Mouse (Mus musculus) brown adipose tissue, adult 24 weeks (tissue): ENCODE data around the gene Olfr640. TPM values are rescaled to one million over a fixed set of nuclear protein-coding genes. Genes with fewer than 3 reads are reported as not detected.

Experiments
- H3K27ac ChIP-seq: fragments of 200-500 bp; replicated peaks from 2 replicates; pipeline ENCODE4 v1.5.1; 2012; ENCODE audit warnings: low read depth, mild to moderate bottlenecking, low read length
- H3K4me1 ChIP-seq: fragments of 200-500 bp; 2 replicates; pipeline ENCODE4 v1.6.1; 2012; ENCODE audit warnings: low read length, mixed read lengths; ENCODE audit not compliant: control insufficient read depth, insufficient read depth, insufficient read length
- H3K4me3 ChIP-seq: fragments of 200-500 bp; 2 replicates; pipeline ENCODE4 v1.5.1; 2012; ENCODE audit warnings: low read depth, mild to moderate bottlenecking, low read length, moderate library complexity; ENCODE audit not compliant: insufficient read depth
- polyA plus RNA-seq: library from polyadenylated mRNA; stranded (reverse); fragments of >200 nt; gene quantifications from 2 replicates; pipeline ENCODE4 v1.2.4, GENCODE M21; 2012; ENCODE audit not compliant: missing spikeins, insufficient read depth, insufficient read length

The Olfr640 gene
- polyA plus RNA-seq, result not detected in 2 replicates

DNA sequence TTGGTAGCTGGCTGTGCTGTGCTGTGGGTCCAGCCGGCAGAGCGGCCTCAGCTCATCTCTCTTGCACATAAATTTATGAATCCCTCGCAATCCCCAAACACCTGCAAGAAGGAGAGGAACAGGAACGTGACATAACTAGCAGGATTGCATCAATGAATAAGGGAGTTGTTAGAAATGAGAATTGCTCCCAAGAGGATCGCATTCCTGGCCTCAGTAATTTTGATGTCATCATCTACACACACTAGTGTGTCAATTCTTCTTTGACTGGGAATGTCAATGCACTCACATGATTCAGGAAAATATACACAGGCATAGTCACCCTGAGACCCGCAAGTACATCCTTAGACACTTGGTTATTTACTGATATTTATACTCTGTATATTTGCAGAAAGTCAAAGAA lies at the start of gene Olfr640:
TSS of gene Olfr640 (minus strand) at position 101 of the 400 bp plus-strand sequence.
- Histone ChIP-seq H3K27ac (no peak within 1 kb of the TSS), H3K4me1 (no peaks in the 10 kb centered on the region), H3K4me3 (no peak within 1 kb of the TSS)

GRCm38 (mm10) chr7:104071769-104072168 lies 46.4 kb upstream of the Olfr640 start, which contains the start of gene Olfr644:
Olfr644 (minus strand) TSS chr7:104071869.
- H3K27ac ChIP-seq, result no peak within 1 kb of the TSS
- no peak within 1 kb of the TSS for H3K4me3 ChIP-seq
- no peaks in the 10 kb centered on the region for H3K4me1 ChIP-seq

- no peaks in the 10 kb centered on the region for H3K4me1 ChIP-seq
Observed at GRCm38 (mm10) chr7:104061345-104061744, 36.0 kb upstream of the Olfr640 start, which contains the start of gene 4930516K23Rik. 4930516K23Rik (minus strand) TSS chr7:104061445.

GRCm38 (mm10) chr7:104059215-104059614 lies 33.8 kb upstream of the Olfr640 start:
- no peak overlapping the region for H3K4me3 ChIP-seq
- no peaks in the 10 kb centered on the region for H3K4me1 ChIP-seq
- no peak overlapping the region for H3K27ac ChIP-seq

More at GRCm38 (mm10) chr7:104061345-104061744, 36.0 kb upstream of the Olfr640 start, which contains the start of gene 4930516K23Rik:
- Histone ChIP-seq H3K4me3 (no peak within 1 kb of the TSS), H3K27ac (no peak within 1 kb of the TSS)

- H3K4me1 ChIP-seq, result no peaks in the 10 kb centered on the region
- no peak within 1 kb of the TSS for H3K27ac ChIP-seq
- no peak within 1 kb of the TSS for H3K4me3 ChIP-seq
Observed at GRCm38 (mm10) chr7:104052566-104052965, 27.2 kb upstream of the Olfr640 start, which contains the start of gene Olfr642. Olfr642 (minus strand) TSS chr7:104052666.

DNA sequence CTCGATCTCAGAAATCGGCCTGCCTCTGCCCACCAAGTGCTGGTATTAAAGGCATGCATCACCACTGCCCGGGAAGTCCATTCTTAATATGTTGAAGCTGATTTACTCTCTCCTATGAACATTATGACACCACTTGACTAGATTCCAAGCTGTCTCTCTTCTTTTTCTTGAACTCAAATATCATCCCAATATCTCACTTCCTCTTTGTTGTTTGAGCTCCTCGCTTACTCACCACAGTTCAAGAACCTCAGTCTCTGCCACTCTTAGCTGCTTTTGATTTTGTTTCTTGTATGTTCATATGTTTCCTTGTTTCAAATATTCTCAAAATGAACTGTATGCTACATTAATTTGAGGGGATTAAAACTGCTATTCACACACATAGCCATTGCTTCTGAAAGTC lies 25.4 kb upstream of the Olfr640 start:
- H3K4me3 ChIP-seq, result no peak overlapping the region
- H3K4me1 ChIP-seq, result no peaks in the 10 kb centered on the region
- H3K27ac ChIP-seq, result no peak overlapping the region

DNA sequence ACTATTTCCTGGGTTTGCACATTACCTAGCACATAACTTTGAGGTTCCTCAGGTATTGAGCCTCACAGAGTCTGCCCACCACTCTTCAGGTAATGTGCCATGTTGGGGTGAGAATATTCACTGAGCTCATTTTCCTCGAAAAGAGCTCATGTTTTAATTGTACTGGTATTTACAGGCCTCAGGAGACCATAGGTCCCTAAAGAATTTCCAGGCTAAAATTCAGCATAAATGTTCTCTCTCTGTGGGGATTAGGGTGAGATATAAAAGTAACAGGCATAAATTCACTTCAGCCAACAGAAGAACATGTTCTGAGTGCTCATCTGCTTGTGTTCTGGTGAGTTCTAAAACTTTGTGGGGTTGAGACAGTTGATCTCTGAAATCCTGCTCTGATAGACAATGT lies 9.8 kb upstream of the Olfr640 start, which contains the start of gene Olfr641:
TSS of gene Olfr641 (plus strand) at position 301 of the 400 bp plus-strand sequence.
- Histone ChIP-seq H3K4me1 (no peaks in the 10 kb centered on the region), H3K4me3 (no peak within 1 kb of the TSS), H3K27ac (no peak within 1 kb of the TSS)

- H3K27ac ChIP-seq, result no peak overlapping the region
- no peak overlapping the region for H3K4me3 ChIP-seq
- H3K4me1 ChIP-seq, result no peaks in the 10 kb centered on the region
Observed at GRCm38 (mm10) chr7:104026978-104027377, 1.6 kb upstream of the Olfr640 start.

- H3K27ac ChIP-seq, result no peak overlapping the region
- H3K4me1 ChIP-seq, result no peaks in the 10 kb centered on the region
- H3K4me3 ChIP-seq, result no peak overlapping the region
Observed at GRCm38 (mm10) chr7:104021651-104022050, 3.7 kb downstream of the Olfr640 start.

- Histone ChIP-seq H3K4me1 (no peaks in the 10 kb centered on the region), H3K27ac (no peak overlapping the region), H3K4me3 (no peak overlapping the region)
Observed at GRCm38 (mm10) chr7:104018953-104019352, 6.4 kb downstream of the Olfr640 start.

- H3K4me1 ChIP-seq, result no peaks in the 10 kb centered on the region
- no peak within 1 kb of the TSS for H3K4me3 ChIP-seq
- no peak within 1 kb of the TSS for H3K27ac ChIP-seq
Observed at GRCm38 (mm10) chr7:104017203-104017602, 8.2 kb downstream of the Olfr640 start, which contains the start of gene Olfr639. Olfr639 (minus strand) TSS chr7:104017303.

DNA sequence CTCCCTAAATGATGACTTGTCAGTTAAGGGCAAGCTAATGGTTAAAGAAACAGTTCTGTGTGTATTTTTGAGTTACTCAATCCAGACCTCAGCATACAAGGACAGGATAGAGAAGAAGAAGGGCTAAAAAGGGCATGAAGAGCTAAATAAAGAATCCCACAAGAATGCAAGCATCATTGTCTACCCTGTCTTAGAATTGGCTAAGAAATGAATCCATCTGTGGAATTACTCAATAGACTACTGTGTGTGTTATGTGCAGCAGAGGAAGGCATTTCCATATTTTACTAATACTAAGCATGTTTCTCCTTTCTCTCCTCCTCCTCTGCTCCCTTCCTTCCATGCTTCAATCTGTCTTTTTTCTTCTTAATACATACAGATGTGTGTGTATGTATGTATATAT lies 26.2 kb downstream of the Olfr640 start:
- no peaks in the 10 kb centered on the region for H3K4me1 ChIP-seq
- no peak overlapping the region for H3K27ac ChIP-seq
- no peak overlapping the region for H3K4me3 ChIP-seq

- H3K4me1 ChIP-seq, result no peaks in the 10 kb centered on the region
- H3K27ac ChIP-seq, result no peak within 1 kb of the TSS
- no peak within 1 kb of the TSS for H3K4me3 ChIP-seq
Observed at GRCm38 (mm10) chr7:103998446-103998845, 26.9 kb downstream of the Olfr640 start, which contains the start of gene Olfr638. Olfr638 (plus strand) TSS chr7:103998746.

- H3K4me3 ChIP-seq, result no peak overlapping the region
- no peak overlapping the region for H3K27ac ChIP-seq
- H3K4me1 ChIP-seq, result no peaks in the 10 kb centered on the region
Observed at GRCm38 (mm10) chr7:103971782-103972181, 53.6 kb downstream of the Olfr640 start.

DNA sequence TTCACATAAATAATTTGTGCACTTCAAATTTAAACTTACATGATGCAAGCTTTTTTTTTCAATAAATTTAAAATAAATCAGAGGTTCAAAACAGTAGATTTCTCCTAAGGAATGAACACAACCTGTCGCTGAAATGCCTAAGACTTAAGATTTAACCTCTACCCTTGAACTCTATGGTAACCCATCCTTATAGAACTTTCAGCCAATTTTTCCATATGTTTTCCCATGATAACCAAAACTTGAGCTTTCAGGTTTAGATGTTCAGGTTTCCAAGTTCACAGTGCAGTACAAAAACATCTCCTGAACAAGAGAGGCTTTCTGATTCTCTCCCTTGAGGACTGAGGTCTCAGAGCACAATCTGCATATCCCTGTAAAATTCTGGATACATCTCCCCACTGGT lies 54.5 kb downstream of the Olfr640 start, which contains the start of gene Olfr635:
TSS of gene Olfr635 (plus strand) at position 301 of the 400 bp plus-strand sequence.
- no peak within 1 kb of the TSS for H3K4me3 ChIP-seq
- H3K4me1 ChIP-seq, result no peaks in the 10 kb centered on the region
- H3K27ac ChIP-seq, result no peak within 1 kb of the TSS
